In the genomic region with DNA sequence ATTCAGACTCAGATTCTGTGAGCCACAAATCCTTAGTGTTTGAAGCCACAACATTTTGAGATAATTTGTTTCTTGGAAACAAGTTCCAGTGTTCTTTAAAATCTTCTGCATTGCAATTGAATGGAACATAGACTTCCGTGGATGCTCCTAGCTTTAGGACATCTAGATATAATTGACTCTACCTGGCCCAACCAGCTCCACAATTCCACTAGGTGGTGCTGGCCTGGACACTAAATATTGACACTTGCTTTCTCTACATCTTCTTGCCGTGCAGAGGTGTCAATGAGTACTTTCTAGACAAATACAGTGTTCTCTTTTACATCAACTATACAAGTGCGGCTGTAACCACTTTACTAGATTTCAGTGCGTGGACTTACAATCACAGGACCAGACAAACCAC, we compare ENCODE assay signal across 18 mouse cellular contexts.
DNase-seq lines count a peak whose midpoint lies in the region; ATAC-seq and TF ChIP-seq lines count a peak whose summit lies in the region.
"Had no signal": no experiment of that assay in that cellular context is flagged by ENCODE, and none has a peak within 500 bp of the region (broad histone marks: within the 10 kb centered on the region; RNA-seq: fewer than 3 reads in every experiment).

No protein-coding gene starts in this region.

- no peak overlapping the region for H3K27ac ChIP-seq in intestine, postnatal 0 days (ENCODE audit: low read depth, low read length)
- H3K27ac ChIP-seq in intestine, embryonic 15.5 days, result no peak overlapping the region
- H3K27ac ChIP-seq in midbrain, embryonic 11.5 days (ENCODE audit: low read depth, low read length), result no peak overlapping the region
- H3K27ac ChIP-seq in midbrain, embryonic 10.5 days (replicated peaks), result no peak overlapping the region
- H3K27ac ChIP-seq in embryonic facial prominence, embryonic 15.5 days (replicated peaks), result peak overlapping the region; percentile 68
- H3K27ac ChIP-seq: forebrain, embryonic 10.5 days; heart, embryonic 10.5 days; hindbrain, embryonic 15.5 days; stomach, embryonic 15.5 days had no signal

- no peaks in the 10 kb centered on the region for H3K27me3 ChIP-seq in intestine, postnatal 0 days (replicated peaks; ENCODE audit: control insufficient read depth, insufficient read depth, low read length)
- H3K27me3 ChIP-seq in intestine, embryonic 15.5 days (replicated peaks), result no peaks in the 10 kb centered on the region
- H3K27me3 ChIP-seq in midbrain, embryonic 11.5 days (ENCODE audit: control insufficient read depth, insufficient read depth, low read length), result no peaks in the 10 kb centered on the region
- no peaks in the 10 kb centered on the region for H3K27me3 ChIP-seq in midbrain, embryonic 10.5 days (ENCODE audit: low read depth, poor library complexity, severe bottlenecking)
- no peaks in the 10 kb centered on the region for H3K27me3 ChIP-seq in embryonic facial prominence, embryonic 15.5 days
- H3K27me3 ChIP-seq: hindbrain, embryonic 15.5 days; stomach, embryonic 15.5 days had no signal

- H3K9me3 ChIP-seq in intestine, postnatal 0 days (ENCODE audit: control insufficient read depth), result no peaks in the 10 kb centered on the region
- no peaks in the 10 kb centered on the region for H3K9me3 ChIP-seq in intestine, embryonic 15.5 days
- no peaks in the 10 kb centered on the region for H3K9me3 ChIP-seq in midbrain, embryonic 11.5 days (ENCODE audit: control insufficient read depth, low read length)
- H3K9me3 ChIP-seq in midbrain, embryonic 10.5 days (replicated peaks), result no peaks in the 10 kb centered on the region
- no peaks in the 10 kb centered on the region for H3K9me3 ChIP-seq in embryonic facial prominence, embryonic 15.5 days (replicated peaks)
- H3K9me3 ChIP-seq: forebrain, embryonic 10.5 days; G1E; heart, embryonic 10.5 days; hindbrain, embryonic 15.5 days; stomach, embryonic 15.5 days had no signal

- no peak overlapping the region for H3K9ac ChIP-seq in intestine, postnatal 0 days (ENCODE audit: low read depth, low read length)
- no peak overlapping the region for H3K9ac ChIP-seq in intestine, embryonic 15.5 days
- no peak overlapping the region for H3K9ac ChIP-seq in midbrain, embryonic 11.5 days (ENCODE audit: low read length)
- H3K9ac ChIP-seq in embryonic facial prominence, embryonic 15.5 days, result no peak overlapping the region
- H3K9ac ChIP-seq: hindbrain, embryonic 15.5 days; stomach, embryonic 15.5 days had no signal

- TF ChIP-seq CTCF in intestine, postnatal 0 days (IDR thresholded peaks at IDR 0.05; ENCODE audit: low read depth), result peak; percentile 62

- H3K4me2 ChIP-seq in intestine, postnatal 0 days (replicated peaks; ENCODE audit: low read depth), result no peak overlapping the region
- H3K4me2 ChIP-seq in intestine, embryonic 15.5 days (replicated peaks), result no peak overlapping the region
- no peak overlapping the region for H3K4me2 ChIP-seq in midbrain, embryonic 11.5 days
- H3K4me2 ChIP-seq in embryonic facial prominence, embryonic 15.5 days (replicated peaks), result no peak overlapping the region
- H3K4me2 ChIP-seq: hindbrain, embryonic 15.5 days; stomach, embryonic 15.5 days had no signal

- DNase-seq in midbrain, embryonic 11.5 days (ENCODE audit: low spot score, missing footprints), result peak; percentile 67
- no peak for DNase-seq in midbrain, embryonic 10.5 days (ENCODE audit: low spot score)
- no peak for DNase-seq in left cerebral cortex, adult 8-10 months (ENCODE audit: low spot score in 2 of 2)
- no peak for DNase-seq in c-Kit-positive CD71-positive TER-119-positive erythroid progenitor cells, embryonic 14.5 days (ENCODE audit: low spot score)
- DNase-seq: adrenal gland, postnatal 10 days; cerebellum, adult 9-10 months; kidney, adult 18-20 months; lung, adult 2 months; thymus, postnatal 25 days had no signal

- no peaks in the 10 kb centered on the region for H3K36me3 ChIP-seq in intestine, postnatal 0 days (ENCODE audit: control insufficient read depth, insufficient read depth)
- no peaks in the 10 kb centered on the region for H3K36me3 ChIP-seq in intestine, embryonic 15.5 days
- no peaks in the 10 kb centered on the region for H3K36me3 ChIP-seq in midbrain, embryonic 11.5 days (ENCODE audit: control insufficient read depth, insufficient read depth, low read length)
- no peaks in the 10 kb centered on the region for H3K36me3 ChIP-seq in midbrain, embryonic 10.5 days
- no peaks in the 10 kb centered on the region for H3K36me3 ChIP-seq in embryonic facial prominence, embryonic 15.5 days
- H3K36me3 ChIP-seq: forebrain, embryonic 10.5 days; G1E; heart, embryonic 10.5 days; hindbrain, embryonic 15.5 days; stomach, embryonic 15.5 days had no signal

- 80% methylated on average over 4 of the region's 4 CpGs for WGBS in intestine, postnatal 0 days
- WGBS in intestine, embryonic 15.5 days, result 76% methylated on average over 4 of the region's 4 CpGs
- WGBS in midbrain, embryonic 11.5 days, result 85% methylated on average over 4 of the region's 4 CpGs
- 87% methylated on average over 4 of the region's 4 CpGs for WGBS in midbrain, embryonic 10.5 days
- WGBS in embryonic facial prominence, embryonic 15.5 days, result 67% methylated on average over 4 of the region's 4 CpGs

- no peak overlapping the region for H3K4me3 ChIP-seq in intestine, postnatal 0 days (ENCODE audit: low read depth, low read length)
- no peak overlapping the region for H3K4me3 ChIP-seq in intestine, embryonic 15.5 days (replicated peaks)
- no peak overlapping the region for H3K4me3 ChIP-seq in midbrain, embryonic 11.5 days (ENCODE audit: low read depth, low read length)
- H3K4me3 ChIP-seq in midbrain, embryonic 10.5 days, result no peak overlapping the region
- no peak overlapping the region for H3K4me3 ChIP-seq in embryonic facial prominence, embryonic 15.5 days (replicated peaks)
- H3K4me3 ChIP-seq: forebrain, embryonic 10.5 days; heart, embryonic 10.5 days; hindbrain, embryonic 15.5 days; myocyte; stomach, embryonic 15.5 days had no signal

- no peak for ATAC-seq in intestine, postnatal 0 days
- no peak for ATAC-seq in intestine, embryonic 15.5 days
- no peak for ATAC-seq in midbrain, embryonic 11.5 days (ENCODE audit: low FRiP score)
- no peak for ATAC-seq in embryonic facial prominence, embryonic 15.5 days (ENCODE audit: insufficient number of reproducible peaks, low FRiP score, low TSS enrichment, low read depth)

- no peaks in the 10 kb centered on the region for H3K4me1 ChIP-seq in intestine, postnatal 0 days (replicated peaks; ENCODE audit: control insufficient read depth, insufficient read depth, low read length)
- no peaks in the 10 kb centered on the region for H3K4me1 ChIP-seq in intestine, embryonic 15.5 days (replicated peaks)
- no peaks in the 10 kb centered on the region for H3K4me1 ChIP-seq in midbrain, embryonic 11.5 days (ENCODE audit: control insufficient read depth, insufficient read depth, low read length)
- H3K4me1 ChIP-seq in midbrain, embryonic 10.5 days, result 0 out of 2 replicates have a peak, but pooled peaks cover 2% of the 10 kb centered on the region
- no peaks in the 10 kb centered on the region for H3K4me1 ChIP-seq in embryonic facial prominence, embryonic 15.5 days
- H3K4me1 ChIP-seq: hindbrain, embryonic 15.5 days; stomach, embryonic 15.5 days had no signal
